Mouse (Mus musculus): Measurements from ENCODE around the gene Stxbp4. TPM values are rescaled to one million over a fixed set of nuclear protein-coding genes. Genes with fewer than 3 reads are reported as not detected.

The Stxbp4 gene
- polyA plus RNA-seq, 1 experiment: 8.8 TPM

GRCm38 (mm10) chr11:90484750-90485637, 152.9 kb downstream of the Stxbp4 start:
- DNase-seq (ENCODE audit: extremely low spot score in 1 of 2, low spot score in 1 of 2): no peak

- DNase-seq (ENCODE audit: extremely low spot score in 1 of 2, low spot score in 1 of 2): no peak
Observed at GRCm38 (mm10) chr11:90483766-90484165, 154.1 kb downstream of the Stxbp4 start.

- no peak for DNase-seq (ENCODE audit: extremely low spot score in 1 of 2, low spot score in 1 of 2)
Observed at GRCm38 (mm10) chr11:90481828-90482227, 156.1 kb downstream of the Stxbp4 start.

GRCm38 (mm10) chr11:90470271-90470670, 167.6 kb downstream of the Stxbp4 start:
- DNase-seq (ENCODE audit: extremely low spot score in 1 of 2, low spot score in 1 of 2): no peak

- no peak for DNase-seq (ENCODE audit: extremely low spot score in 1 of 2, low spot score in 1 of 2)
Observed at GRCm38 (mm10) chr11:90464046-90464595, 173.8 kb downstream of the Stxbp4 start.

GRCm38 (mm10) chr11:90460458-90460857, 177.4 kb downstream of the Stxbp4 start:
- no peak for DNase-seq (ENCODE audit: extremely low spot score in 1 of 2, low spot score in 1 of 2)

GRCm38 (mm10) chr11:90452134-90452533, 185.8 kb downstream of the Stxbp4 start:
- no peak for DNase-seq (ENCODE audit: extremely low spot score in 1 of 2, low spot score in 1 of 2)

GRCm38 (mm10) chr11:90451506-90451905, 186.4 kb downstream of the Stxbp4 start:
- DNase-seq (ENCODE audit: extremely low spot score in 1 of 2, low spot score in 1 of 2): no peak

- no peak for DNase-seq (ENCODE audit: extremely low spot score in 1 of 2, low spot score in 1 of 2)
Observed at GRCm38 (mm10) chr11:90442462-90442861, 195.4 kb downstream of the Stxbp4 start.

- no peak for DNase-seq (ENCODE audit: extremely low spot score in 1 of 2, low spot score in 1 of 2)
Observed at GRCm38 (mm10) chr11:90440851-90441250, 197.0 kb downstream of the Stxbp4 start.

GRCm38 (mm10) chr11:90438768-90439167, 199.1 kb downstream of the Stxbp4 start:
- DNase-seq (ENCODE audit: extremely low spot score in 1 of 2, low spot score in 1 of 2): no peak

Other genes starting within 250 kb of the Stxbp4 start
- gene Hlf, start 247.2 kb downstream of the Stxbp4 start, polyA plus RNA-seq (2012; rRNA removed): 76.4 and 93.9 TPM in 2 replicates
- gene Cox11, start 89 bp upstream of the Stxbp4 start, polyA plus RNA-seq (2012; rRNA removed): 23.5 and 26.1 TPM in 2 replicates
- 21.1 and 21.5 TPM in 2 replicates for gene Tom1l1, start 50.3 kb upstream of the Stxbp4 start, polyA plus RNA-seq (2012; rRNA removed)